Mouse (Mus musculus) forebrain, embryonic 16.5 days (tissue): ENCODE data around the gene Lcmt1. TPM values are rescaled to one million over a fixed set of nuclear protein-coding genes. Genes with fewer than 3 reads are reported as not detected.

Experiments used
- ATAC-seq: fragments of 200-750 bp; cut with Nextera tagmentation; 2 replicates; pipeline ENCODE4 v1.8.0; 2017; ENCODE audit warnings: mild to moderate bottlenecking, moderate library complexity
- H3K27ac ChIP-seq: fragments of 300-500 bp; sonication (generic); 2 replicates; pipeline ENCODE4 v1.5.1; 2014; ENCODE audit warnings: low read length, control low read depth
- H3K27me3 ChIP-seq: fragments of 300-500 bp; sonication (generic); replicated peaks from 2 replicates; pipeline ENCODE4 v1.6.1; 2014; ENCODE audit warnings: low read length; ENCODE audit not compliant: control insufficient read depth, insufficient read depth
- H3K36me3 ChIP-seq: fragments of 300-500 bp; sonication (generic); 2 replicates; pipeline ENCODE4 v1.6.1; 2014; ENCODE audit not compliant: control insufficient read depth, insufficient read depth
- H3K4me1 ChIP-seq: fragments of 300-500 bp; sonication (generic); replicated peaks from 2 replicates; pipeline ENCODE4 v1.6.1; 2014; ENCODE audit warnings: low read length; ENCODE audit not compliant: control insufficient read depth, insufficient read depth
- H3K4me2 ChIP-seq: fragments of 300-500 bp; sonication (generic); 2 replicates; pipeline ENCODE4 v1.6.1; 2014; ENCODE audit warnings: mild to moderate bottlenecking, low read length, control low read depth
- H3K4me3 ChIP-seq: fragments of 300-500 bp; sonication (generic); replicated peaks from 2 replicates; pipeline ENCODE4 v1.5.1; 2014; ENCODE audit warnings: mild to moderate bottlenecking, low read length, control low read depth
- H3K9ac ChIP-seq: fragments of 300-500 bp; sonication (generic); replicated peaks from 2 replicates; pipeline ENCODE4 v1.6.1; 2014; ENCODE audit warnings: low read depth, low read length, control low read depth
- H3K9me3 ChIP-seq: fragments of 300-500 bp; sonication (generic); 2 replicates; pipeline ENCODE4 v1.6.1; 2016; ENCODE audit warnings: low read length; ENCODE audit not compliant: control insufficient read depth
- WGBS: fragments of 180-500 bp; shearing (Covaris S2); extraction: QIAGEN DNeasy Blood & Tissue Kit; methylation state at CpG from one replicate; pipeline ENCODE4 v1.1.7; 2014; 5-methylcytosine and 5-hydroxymethylcytosine counted together
- polyA plus RNA-seq: library from polyadenylated mRNA; unstranded; fragments of >200 nt; fragmentation: Nextera tagmentation; extraction: Ambion mirVana; gene quantifications from 2 replicates; pipeline ENCODE4 v1.2.1, GENCODE M21; 2015

Gene Lcmt1
- polyA plus RNA-seq, 1 experiment from 2014 or later: 105 TPM

GRCm38 (mm10) chr7:123354392-123354791 lies 15.2 kb upstream of the Lcmt1 start:
- ATAC-seq: no peak
- no peaks in the 10 kb centered on the region for H3K27me3 ChIP-seq
- H3K27ac ChIP-seq: no peak overlapping the region
- H3K9ac ChIP-seq: no peak overlapping the region
- 91% methylated on average over 5 of the region's 5 CpGs for WGBS
- H3K4me1 ChIP-seq: no peaks in the 10 kb centered on the region
- H3K4me2 ChIP-seq: no peak overlapping the region
- H3K4me3 ChIP-seq: no peak overlapping the region
- no peaks in the 10 kb centered on the region for H3K36me3 ChIP-seq
- no peaks in the 10 kb centered on the region for H3K9me3 ChIP-seq

GRCm38 (mm10) chr7:123354851-123355250 lies 14.7 kb upstream of the Lcmt1 start:
- H3K4me1 ChIP-seq: no peaks in the 10 kb centered on the region
- H3K27ac ChIP-seq: no peak overlapping the region
- no peak overlapping the region for H3K4me3 ChIP-seq
- 96% methylated on average over 2 of the region's 2 CpGs for WGBS
- no peaks in the 10 kb centered on the region for H3K9me3 ChIP-seq
- no peak overlapping the region for H3K4me2 ChIP-seq
- H3K9ac ChIP-seq: no peak overlapping the region
- no peaks in the 10 kb centered on the region for H3K27me3 ChIP-seq
- no peak for ATAC-seq
- no peaks in the 10 kb centered on the region for H3K36me3 ChIP-seq

DNA sequence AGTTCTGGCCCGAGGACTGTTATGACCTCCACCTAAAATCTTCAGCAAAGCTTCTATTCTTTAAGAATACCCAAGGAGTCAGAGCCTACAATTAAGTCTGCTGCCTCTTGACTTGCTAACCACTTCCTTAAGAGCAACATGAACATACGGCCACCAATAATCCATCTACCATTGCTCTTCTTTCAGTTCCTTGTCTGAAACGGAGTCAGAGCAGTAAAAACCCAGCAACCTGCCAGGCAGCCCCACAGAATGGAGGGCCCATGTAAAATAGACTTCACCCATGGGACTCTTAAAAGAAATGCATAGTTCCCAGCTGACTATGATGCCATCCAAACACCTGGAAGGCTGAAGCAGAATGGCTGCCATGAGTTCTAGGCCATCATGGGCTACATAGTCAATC lies 13.4 kb upstream of the Lcmt1 start:
- ATAC-seq: no peak
- 91% methylated on average over 3 of the region's 3 CpGs for WGBS
- no peak overlapping the region for H3K27ac ChIP-seq
- H3K9ac ChIP-seq: no peak overlapping the region
- no peak overlapping the region for H3K4me3 ChIP-seq
- H3K4me1 ChIP-seq: no peaks in the 10 kb centered on the region
- H3K27me3 ChIP-seq: no peaks in the 10 kb centered on the region
- no peaks in the 10 kb centered on the region for H3K36me3 ChIP-seq
- no peak overlapping the region for H3K4me2 ChIP-seq
- no peaks in the 10 kb centered on the region for H3K9me3 ChIP-seq

GRCm38 (mm10) chr7:123359101-123359500 lies 10.5 kb upstream of the Lcmt1 start:
- H3K4me3 ChIP-seq: no peak overlapping the region
- no peak overlapping the region for H3K27ac ChIP-seq
- H3K36me3 ChIP-seq: no peaks in the 10 kb centered on the region
- H3K4me2 ChIP-seq: no peak overlapping the region
- no peak for ATAC-seq
- no peak overlapping the region for H3K9ac ChIP-seq
- H3K4me1 ChIP-seq: no peaks in the 10 kb centered on the region
- WGBS: 53% methylated on average over 7 of the region's 7 CpGs
- H3K9me3 ChIP-seq: no peaks in the 10 kb centered on the region
- H3K27me3 ChIP-seq: no peaks in the 10 kb centered on the region

- WGBS: 93% methylated on average over 5 of the region's 5 CpGs
- Histone ChIP-seq H3K36me3 (no peaks in the 10 kb centered on the region), H3K4me3 (no peak overlapping the region)
Measured at GRCm38 (mm10) chr7:123360185-123360584, 9.4 kb upstream of the Lcmt1 start.

DNA sequence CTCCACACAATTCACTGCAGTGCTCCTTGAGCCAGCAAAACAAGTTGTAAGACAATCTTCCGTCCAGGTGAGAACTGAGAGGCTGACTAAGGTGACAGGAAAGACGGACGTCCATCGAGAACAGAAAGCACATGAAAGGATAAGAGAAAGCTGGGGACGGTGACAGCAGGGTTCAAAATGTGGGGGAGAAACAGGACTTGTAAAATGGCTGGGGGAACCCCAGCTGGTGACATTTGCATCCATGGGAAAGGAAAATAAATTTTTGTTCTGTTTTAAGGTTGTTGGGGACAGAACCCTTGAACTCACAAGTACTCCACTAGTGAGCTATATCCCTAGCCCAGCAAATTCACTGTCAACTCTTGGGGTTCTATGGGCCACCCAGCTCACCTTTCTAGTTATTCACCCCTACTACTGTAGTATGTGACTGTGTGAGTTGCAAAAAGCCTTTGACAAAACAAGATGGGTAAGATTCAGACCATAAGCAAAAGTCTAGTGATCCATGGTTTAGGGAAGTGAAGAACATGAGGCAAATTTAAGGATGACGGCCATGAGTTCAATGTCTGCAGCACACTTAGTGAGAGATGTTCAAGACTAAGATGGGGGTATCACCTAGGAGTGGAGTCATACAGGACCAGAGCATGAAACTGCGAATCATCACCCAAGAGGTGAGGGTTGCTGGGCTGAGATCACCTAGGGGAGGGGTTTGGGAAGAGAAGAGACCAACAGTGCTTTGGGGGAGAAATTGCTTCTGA lies 8.2 kb upstream of the Lcmt1 start:
- H3K27me3 ChIP-seq: no peaks in the 10 kb centered on the region
- no peaks in the 10 kb centered on the region for H3K9me3 ChIP-seq
- ATAC-seq: no peak
- H3K27ac ChIP-seq: no peak overlapping the region
- H3K4me2 ChIP-seq: no peak overlapping the region
- H3K4me1 ChIP-seq: 0 out of 2 replicates have a peak, but pooled peaks cover under 1% of the 10 kb centered on the region
- no peak overlapping the region for H3K9ac ChIP-seq
- WGBS: 94% methylated on average over 7 of the region's 7 CpGs
- H3K36me3 ChIP-seq: no peaks in the 10 kb centered on the region
- H3K4me3 ChIP-seq: no peak overlapping the region

More at GRCm38 (mm10) chr7:123360185-123360584, 9.4 kb upstream of the Lcmt1 start:
- no peaks in the 10 kb centered on the region for H3K9me3 ChIP-seq
- no peak for ATAC-seq
- no peak overlapping the region for H3K27ac ChIP-seq
- no peak overlapping the region for H3K4me2 ChIP-seq
- H3K9ac ChIP-seq: no peak overlapping the region
- no peaks in the 10 kb centered on the region for H3K27me3 ChIP-seq
- H3K4me1 ChIP-seq: no peaks in the 10 kb centered on the region

DNA sequence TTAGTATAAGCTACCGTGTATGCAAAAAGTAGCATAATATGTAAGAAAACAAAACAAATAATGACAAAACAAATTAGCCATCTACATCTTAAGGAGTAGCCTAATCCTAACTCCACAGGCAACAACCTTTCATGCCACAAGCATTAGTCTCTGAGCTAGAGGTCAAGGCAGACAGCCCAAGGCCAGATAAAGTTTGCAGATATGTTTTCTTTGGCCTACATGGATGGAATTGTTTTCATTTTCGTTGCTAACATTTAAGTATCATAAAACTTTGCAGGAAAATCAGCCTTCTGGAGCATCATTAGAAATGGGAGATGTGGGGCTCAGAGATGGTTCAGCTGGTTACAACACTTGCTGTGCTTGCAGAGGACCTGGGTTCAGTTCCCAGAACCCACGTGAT lies 6.8 kb upstream of the Lcmt1 start:
- H3K36me3 ChIP-seq: no peaks in the 10 kb centered on the region
- H3K4me3 ChIP-seq: no peak overlapping the region
- WGBS: 90% methylated on average over 3 of the region's 3 CpGs
- H3K4me1 ChIP-seq: peaks cover 11% of the 10 kb centered on the region
- no peak overlapping the region for H3K27ac ChIP-seq
- no peaks in the 10 kb centered on the region for H3K27me3 ChIP-seq
- H3K4me2 ChIP-seq: no peak overlapping the region
- no peak overlapping the region for H3K9ac ChIP-seq
- no peaks in the 10 kb centered on the region for H3K9me3 ChIP-seq
- ATAC-seq: no peak

- no peak overlapping the region for H3K9ac ChIP-seq
- H3K4me2 ChIP-seq: no peak overlapping the region
- no peak overlapping the region for H3K27ac ChIP-seq
- H3K27me3 ChIP-seq: no peaks in the 10 kb centered on the region
- no peaks in the 10 kb centered on the region for H3K36me3 ChIP-seq
- 95% methylated on average over 8 of the region's 8 CpGs for WGBS
- H3K4me1 ChIP-seq: peaks cover 22% of the 10 kb centered on the region
- ATAC-seq: no peak
- H3K9me3 ChIP-seq: no peaks in the 10 kb centered on the region
- no peak overlapping the region for H3K4me3 ChIP-seq
Measured at GRCm38 (mm10) chr7:123363971-123364370, 5.6 kb upstream of the Lcmt1 start.

- Histone ChIP-seq H3K4me2 (no peak overlapping the region), H3K27me3 (no peaks in the 10 kb centered on the region), H3K4me1 (peaks cover 30% of the 10 kb centered on the region), H3K9ac (no peak overlapping the region), H3K27ac (no peak overlapping the region), H3K36me3 (no peaks in the 10 kb centered on the region), H3K4me3 (no peak overlapping the region), H3K9me3 (no peaks in the 10 kb centered on the region)
- ATAC-seq: no peak
- 78% methylated on average over 7 of the region's 7 CpGs for WGBS
Measured at GRCm38 (mm10) chr7:123365876-123366741, 3.5 kb upstream of the Lcmt1 start.
